8 mouse cellular contexts compared by ENCODE assay signal in genomic region chr6:88084278-88085151, GRCm38 (mm10). TPM values are rescaled to one million over a fixed set of nuclear protein-coding genes. Genes with fewer than 3 reads are reported as not detected.
DNase-seq lines count a peak whose midpoint lies in the region; ATAC-seq and TF ChIP-seq lines count a peak whose summit lies in the region.

Rpn1 (plus strand) TSS chr6:88084482.

- no peaks in the 10 kb centered on the region for H3K9me3 ChIP-seq in ES-Bruce4 (replicated peaks; ENCODE audit: control insufficient read depth, insufficient read depth, low read length, poor library complexity, severe bottlenecking)
- H3K9me3 ChIP-seq in forebrain, embryonic 14.5 days (replicated peaks; ENCODE audit: control insufficient read depth, low read length) = no peaks in the 10 kb centered on the region
- no peaks in the 10 kb centered on the region for H3K9me3 ChIP-seq in neural tube, embryonic 15.5 days (replicated peaks)

- peak; percentile 99 for ATAC-seq in cerebellum, adult (ENCODE audit: insufficient number of reproducible peaks, low FRiP score, low TSS enrichment)
- ATAC-seq in forebrain, embryonic 14.5 days = peak; percentile 99
- peak; percentile 97 for ATAC-seq in neural tube, embryonic 15.5 days (ENCODE audit: low FRiP score)

- TF ChIP-seq CTCF in ES-Bruce4 (IDR thresholded peaks at IDR 0.05; ENCODE audit: low read depth, low read length) = no peak

- H3K4me3 ChIP-seq in ES-Bruce4 (ENCODE audit: low read depth, low read length) = peak within 1 kb of the TSS; percentile 100
- peak within 1 kb of the TSS; percentile 99 for H3K4me3 ChIP-seq in forebrain, embryonic 14.5 days (ENCODE audit: low read depth, low read length)
- peak within 1 kb of the TSS; percentile 100 for H3K4me3 ChIP-seq in neural tube, embryonic 15.5 days (replicated peaks)

- peak within 1 kb of the TSS; percentile 86 for H3K4me2 ChIP-seq in forebrain, embryonic 14.5 days (ENCODE audit: low read length)
- peak within 1 kb of the TSS; percentile 89 for H3K4me2 ChIP-seq in neural tube, embryonic 15.5 days

- peaks cover 2% of the 10 kb centered on the region for H3K4me1 ChIP-seq in ES-Bruce4 (ENCODE audit: control insufficient read depth, insufficient read depth, low read length)
- peaks cover 16% of the 10 kb centered on the region for H3K4me1 ChIP-seq in forebrain, embryonic 14.5 days (ENCODE audit: control insufficient read depth, insufficient read depth, low read length)
- peaks cover 33% of the 10 kb centered on the region for H3K4me1 ChIP-seq in neural tube, embryonic 15.5 days

- H3K36me3 ChIP-seq in ES-Bruce4 (ENCODE audit: control insufficient read depth, insufficient read depth, low read length, poor library complexity, severe bottlenecking) = peaks cover 2% of the 10 kb centered on the region
- peaks cover 8% of the 10 kb centered on the region; the same call in 1 of the 2 replicates for H3K36me3 ChIP-seq in forebrain, embryonic 14.5 days (ENCODE audit: control insufficient read depth, insufficient read depth, low read length)
- H3K36me3 ChIP-seq in neural tube, embryonic 15.5 days = peaks cover 4% of the 10 kb centered on the region; the same call in 1 of the 2 replicates

- no peaks in the 10 kb centered on the region for H3K27me3 ChIP-seq in ES-Bruce4 (ENCODE audit: control insufficient read depth, insufficient read depth, low read length, poor library complexity, severe bottlenecking)
- no peaks in the 10 kb centered on the region for H3K27me3 ChIP-seq in forebrain, embryonic 14.5 days (replicated peaks; ENCODE audit: control insufficient read depth, insufficient read depth, low read length)
- peaks cover 5% of the 10 kb centered on the region; the same call in 1 of the 2 replicates for H3K27me3 ChIP-seq in neural tube, embryonic 15.5 days (replicated peaks)

- intact Hi-C loops in heart, postnatal 14 days (cut with DNase I) = no loop called here

- peak; percentile 96 for DNase-seq in forebrain, embryonic 14.5 days (ENCODE audit: low spot score)
- peak; percentile 98 to 99 for DNase-seq in heart, postnatal 14 days
- DNase-seq in layer of hippocampus, adult 11-12 months (ENCODE audit: low spot score) = peak; percentile 95
- DNase-seq in lung, adult 18-20 months = peak; percentile 97 to 98
- peak; percentile 96 for DNase-seq in testis, postnatal 14 days (ENCODE audit: low spot score)

- WGBS in forebrain, embryonic 14.5 days = under 1% methylated on average over 56 of the region's 71 CpGs
- WGBS in neural tube, embryonic 15.5 days = under 1% methylated on average over 71 of the region's 71 CpGs

- TF ChIP-seq POLR2A in ES-Bruce4 (IDR thresholded peaks at IDR 0.05; ENCODE audit: insufficient read depth, low read length) = no peak

- H3K27ac ChIP-seq in ES-Bruce4 (ENCODE audit: insufficient read depth, low read length) = peak within 1 kb of the TSS; percentile 61; the same call in 1 of the 2 replicates
- peak within 1 kb of the TSS; percentile 60; the same call in 1 of the 2 replicates for H3K27ac ChIP-seq in forebrain, embryonic 14.5 days (ENCODE audit: low read depth, low read length)
- H3K27ac ChIP-seq in neural tube, embryonic 15.5 days (replicated peaks) = peak within 1 kb of the TSS; percentile 86

- peak within 1 kb of the TSS; percentile 90 for H3K9ac ChIP-seq in ES-Bruce4 (ENCODE audit: low read depth, poor library complexity, severe bottlenecking)
- peak within 1 kb of the TSS; percentile 96 for H3K9ac ChIP-seq in forebrain, embryonic 14.5 days (ENCODE audit: low read length)
- peak within 1 kb of the TSS; percentile 97 for H3K9ac ChIP-seq in neural tube, embryonic 15.5 days (replicated peaks)

- no peak for TF ChIP-seq EP300 in ES-Bruce4 (IDR thresholded peaks at IDR 0.05; ENCODE audit: insufficient read depth, low read depth, low read length)

RNA-seq across cellular contexts. Expression of gene Rpn1, which starts in this region (rescaled TPM):
- 222 and 238 TPM in 2 replicates for polyA plus RNA-seq in ES-Bruce4 (2011; ENCODE audit: insufficient read depth, insufficient read length, low read depth, missing spikeins)
- polyA plus RNA-seq in forebrain, embryonic 14.5 days (2014; fragmentation: Nextera tagmentation; extraction: Ambion mirVana) = 279 and 283 TPM in 2 replicates
- total RNA-seq in heart, postnatal 14 days (2021) = 100 to 1,000 TPM in 1 of 2 experiments, 10 to 100 TPM in 1; 99.5 to 107 TPM
- 294 and 318 TPM in 2 replicates for polyA plus RNA-seq in neural tube, embryonic 15.5 days (2015; fragmentation: Nextera tagmentation; extraction: Ambion mirVana)

Comparison
In these comparisons a context has a peak if more than half of its experiments do, and no peak if none do; other contexts are left out.
1. Peak in every context shown above with its lines: DNase-seq, ATAC-seq, H3K4me3 ChIP-seq and H3K27ac ChIP-seq.